Mouse (Mus musculus): ENCODE measurements around the gene Clca4b. TPM values are rescaled to one million over a fixed set of nuclear protein-coding genes. Genes with fewer than 3 reads are reported as not detected.

Gene Clca4b
- polyA plus RNA-seq, 1 experiment from 2014 or later: not detected

Other genes with a start within 250 kb of the Clca4b start
- gene Sh3glb1, start 212.2 kb downstream of the Clca4b start, polyA plus RNA-seq (2014; fragmentation: Nextera tagmentation; extraction: Ambion mirVana): 84.7 and 99.5 TPM in 2 replicates
- 0.38 and 0.47 TPM in 2 replicates for gene Clca3a1, start 171.6 kb downstream of the Clca4b start, polyA plus RNA-seq (2014; fragmentation: Nextera tagmentation; extraction: Ambion mirVana)
- gene Clca3a2, start 113.0 kb downstream of the Clca4b start, polyA plus RNA-seq (2014; fragmentation: Nextera tagmentation; extraction: Ambion mirVana): not detected in 2 replicates
- not detected in 2 replicates for gene Clca3b, start 83.2 kb downstream of the Clca4b start, polyA plus RNA-seq (2014; fragmentation: Nextera tagmentation; extraction: Ambion mirVana)
- not detected in 2 replicates for gene Clca4a, start 42.5 kb upstream of the Clca4b start, polyA plus RNA-seq (2014; fragmentation: Nextera tagmentation; extraction: Ambion mirVana)
- gene Clca1, start 100.2 kb upstream of the Clca4b start, polyA plus RNA-seq (2014; fragmentation: Nextera tagmentation; extraction: Ambion mirVana): not detected in 2 replicates
- 0.11 TPM in 1 of 2 replicates, not detected in the other for gene Clca2, start 166.9 kb upstream of the Clca4b start, polyA plus RNA-seq (2014; fragmentation: Nextera tagmentation; extraction: Ambion mirVana)
- 16.6 and 18.5 TPM in 2 replicates for gene Odf2l, start 186.1 kb upstream of the Clca4b start, polyA plus RNA-seq (2014; fragmentation: Nextera tagmentation; extraction: Ambion mirVana)